Mouse (Mus musculus) testis, adult 2 months (tissue): ENCODE measurements around the gene Nhlrc3. TPM values are rescaled to one million over a fixed set of nuclear protein-coding genes. Genes with fewer than 3 reads are reported as not detected.

ENCODE experiments used
- H3K27ac ChIP-seq: fragments of 200-500 bp; 2 replicates; pipeline ENCODE4 v1.5.1; 2012; ENCODE audit warnings: low read depth, low read length; ENCODE audit not compliant: control insufficient read depth, insufficient read depth
- H3K27me3 ChIP-seq: fragments of 200-500 bp; 2 replicates; pipeline ENCODE4 v1.6.1; 2012; ENCODE audit warnings: mild to moderate bottlenecking, low read length, moderate library complexity; ENCODE audit not compliant: control insufficient read depth, insufficient read depth
- H3K36me3 ChIP-seq: fragments of 200-500 bp; 2 replicates; pipeline ENCODE4 v1.6.1; 2012; ENCODE audit warnings: mild to moderate bottlenecking, low read length; ENCODE audit not compliant: control insufficient read depth, insufficient read depth
- H3K4me1 ChIP-seq: fragments of 200-500 bp; 2 replicates; pipeline ENCODE4 v1.6.1; 2012; ENCODE audit warnings: low read length; ENCODE audit not compliant: control insufficient read depth, insufficient read depth
- H3K4me3 ChIP-seq: fragments of 200-500 bp; 2 replicates; pipeline ENCODE4 v1.5.1; 2012; ENCODE audit warnings: low read depth, mild to moderate bottlenecking, low read length, moderate library complexity, mixed read lengths; ENCODE audit not compliant: control insufficient read depth
- CTCF ChIP-seq: fragments of 200-500 bp; IDR thresholded peaks from 2 replicates; pipeline ENCODE4 v1.5.1; 2012; ENCODE audit warnings: low read depth, mild to moderate bottlenecking, inconsistent platforms, low read length, moderate library complexity; ENCODE audit not compliant: control insufficient read depth, insufficient read depth, insufficient replicate concordance
- POLR2A ChIP-seq: fragments of 200-500 bp; IDR thresholded peaks from 2 replicates; pipeline ENCODE4 v1.6.1; 2012; ENCODE audit warnings: low read depth, mild to moderate bottlenecking, inconsistent platforms, low read length, moderate library complexity; ENCODE audit not compliant: control insufficient read depth
- polyA plus RNA-seq: library from polyadenylated mRNA; depleted of rRNA; stranded (reverse); fragments of >200 nt; gene quantifications from 2 replicates; pipeline ENCODE4 v1.2.3, GENCODE M21; 2012

Nhlrc3 gene
- polyA plus RNA-seq, 1 experiment, result 3.5 TPM

DNA sequence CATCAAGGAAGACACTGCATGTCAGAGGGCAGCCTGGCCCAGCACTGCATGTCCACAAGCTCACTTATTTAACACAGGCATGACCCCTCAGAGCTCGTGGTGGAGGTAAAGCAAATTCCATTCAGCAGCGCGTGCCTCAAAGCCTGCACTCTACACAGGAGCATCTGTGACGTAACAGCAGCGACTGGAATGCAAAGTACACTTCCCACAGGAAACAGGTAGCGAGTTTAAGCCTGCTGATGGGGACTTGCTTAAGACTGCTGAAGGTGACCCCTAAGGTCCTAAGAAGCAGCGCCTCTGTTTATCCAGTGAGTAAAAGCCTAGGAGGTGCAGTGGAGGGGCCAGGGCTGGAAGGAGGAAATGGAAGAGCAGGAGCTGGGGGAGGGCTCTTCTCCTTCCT is 8.1 kb downstream of the Nhlrc3 start:
- no peak for TF ChIP-seq POLR2A
- TF ChIP-seq CTCF, result no peak
- Histone ChIP-seq H3K4me1 (no peaks in the 10 kb centered on the region), H3K27me3 (no peaks in the 10 kb centered on the region), H3K27ac (no peak overlapping the region), H3K36me3 (peaks cover 1% of the 10 kb centered on the region), H3K4me3 (no peak overlapping the region)

GRCm38 (mm10) chr3:53454561-53454960 is 8.6 kb downstream of the Nhlrc3 start:
- Histone ChIP-seq H3K4me3 (no peak overlapping the region), H3K4me1 (no peaks in the 10 kb centered on the region), H3K27ac (no peak overlapping the region), H3K27me3 (no peaks in the 10 kb centered on the region), H3K36me3 (peaks cover 1% of the 10 kb centered on the region)
- TF ChIP-seq POLR2A, result no peak

- Histone ChIP-seq H3K4me1 (no peaks in the 10 kb centered on the region), H3K27me3 (no peaks in the 10 kb centered on the region), H3K36me3 (peaks cover 1% of the 10 kb centered on the region), H3K4me3 (no peak overlapping the region), H3K27ac (no peak overlapping the region)
- TF ChIP-seq CTCF, result no peak
- no peak for TF ChIP-seq POLR2A
Observed at GRCm38 (mm10) chr3:53454005-53454404, 9.1 kb downstream of the Nhlrc3 start.

DNA sequence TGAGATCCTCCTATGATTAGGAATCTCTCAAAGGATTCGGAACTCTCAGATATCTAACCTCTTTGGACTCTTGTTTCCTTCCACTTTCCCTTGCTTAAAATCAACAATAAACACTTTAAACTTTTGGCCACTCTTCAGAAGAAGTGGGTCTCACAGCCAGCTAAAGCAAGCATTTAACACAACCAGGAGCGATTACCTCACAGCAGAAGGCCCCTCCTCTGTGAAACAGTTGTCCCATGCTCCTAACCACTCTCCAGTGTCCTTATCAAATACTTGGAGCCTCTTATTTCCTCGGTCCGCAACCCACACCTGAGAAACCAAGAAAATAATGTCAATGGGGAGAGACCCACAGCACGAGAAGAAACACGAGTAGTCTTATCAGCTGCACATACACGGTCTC is 9.8 kb downstream of the Nhlrc3 start:
- TF ChIP-seq CTCF (no peak), POLR2A (no peak)

DNA sequence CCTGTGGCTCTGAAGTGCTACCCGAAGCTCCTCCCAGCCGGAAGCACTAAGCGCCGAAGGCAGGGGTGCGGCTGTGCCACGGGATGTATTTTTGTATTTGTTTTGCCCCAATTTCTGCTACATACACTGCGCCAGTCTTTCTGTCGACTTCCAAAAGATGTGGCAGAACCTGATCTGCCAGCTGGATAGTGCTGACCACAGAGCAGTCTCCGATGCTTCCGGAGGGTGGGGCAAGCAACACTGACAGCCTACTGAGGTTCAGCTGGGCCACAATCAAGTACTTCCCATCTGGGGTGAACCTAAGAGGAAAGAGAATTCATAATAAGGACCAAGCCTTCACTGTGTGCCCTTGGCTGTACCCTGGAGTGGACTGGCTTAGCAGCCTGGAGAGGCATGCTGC is 10.8 kb downstream of the Nhlrc3 start:
- no peak overlapping the region for H3K4me3 ChIP-seq
- TF ChIP-seq CTCF, result no peak
- no peak for TF ChIP-seq POLR2A
- no peaks in the 10 kb centered on the region for H3K27me3 ChIP-seq
- H3K36me3 ChIP-seq, result peaks cover 1% of the 10 kb centered on the region; the same call in 1 of the 2 replicates
- no peaks in the 10 kb centered on the region for H3K4me1 ChIP-seq
- H3K27ac ChIP-seq, result no peak overlapping the region

More for the DNA sequence above, 9.8 kb downstream of the Nhlrc3 start:
- Histone ChIP-seq H3K4me1 (no peaks in the 10 kb centered on the region), H3K27ac (no peak overlapping the region), H3K36me3 (peaks cover 1% of the 10 kb centered on the region), H3K27me3 (no peaks in the 10 kb centered on the region), H3K4me3 (no peak overlapping the region)

DNA sequence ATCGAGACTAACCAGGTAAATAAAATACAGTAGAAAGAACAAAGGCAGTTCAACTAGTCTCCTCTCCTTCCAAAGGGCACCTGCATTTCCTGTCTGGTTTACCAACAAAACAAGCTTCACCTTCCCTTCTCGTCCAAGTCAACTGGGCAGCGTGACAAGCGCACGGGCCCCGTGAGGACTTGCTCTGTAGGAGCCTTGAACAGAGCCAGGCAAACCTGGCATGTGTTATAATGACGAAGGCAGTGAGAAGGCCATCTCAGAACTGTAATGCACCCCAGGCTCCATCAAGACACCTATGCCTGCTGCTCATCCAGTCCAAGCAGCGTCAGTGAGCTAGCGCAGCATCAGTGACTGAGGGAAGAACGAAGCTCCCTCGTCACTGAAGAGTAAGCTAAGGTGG is 12.5 kb downstream of the Nhlrc3 start:
- H3K4me3 ChIP-seq, result no peak overlapping the region
- H3K27ac ChIP-seq, result no peak overlapping the region
- H3K36me3 ChIP-seq, result no peaks in the 10 kb centered on the region; the same call in 1 of the 2 replicates
- no peaks in the 10 kb centered on the region for H3K27me3 ChIP-seq
- H3K4me1 ChIP-seq, result no peaks in the 10 kb centered on the region
- TF ChIP-seq CTCF (no peak), POLR2A (no peak)

DNA sequence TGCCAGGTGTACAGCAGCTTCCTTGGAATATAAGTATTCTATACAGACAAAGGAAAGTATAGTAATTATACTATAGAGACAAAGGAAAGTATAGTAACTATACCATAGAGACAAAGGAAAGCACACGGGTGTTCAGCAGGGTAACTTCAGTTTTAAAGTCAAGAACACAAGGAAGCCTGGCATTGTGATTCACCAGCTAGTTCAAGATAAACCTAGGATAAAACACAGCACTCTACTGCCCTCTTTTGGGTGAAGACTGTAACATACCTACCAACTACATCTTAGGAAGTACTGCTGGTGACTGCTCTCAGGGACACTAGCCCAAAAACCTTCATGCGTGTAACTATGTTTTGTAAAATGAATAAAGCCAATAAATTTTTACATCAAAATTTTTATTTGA is 14.9 kb downstream of the Nhlrc3 start:
- Histone ChIP-seq H3K36me3 (no peaks in the 10 kb centered on the region; the same call in 1 of the 2 replicates), H3K27ac (no peak overlapping the region), H3K27me3 (no peaks in the 10 kb centered on the region), H3K4me1 (no peaks in the 10 kb centered on the region), H3K4me3 (no peak overlapping the region)
- TF ChIP-seq POLR2A (no peak), CTCF (no peak; the same call in 1 of the 2 replicates)

DNA sequence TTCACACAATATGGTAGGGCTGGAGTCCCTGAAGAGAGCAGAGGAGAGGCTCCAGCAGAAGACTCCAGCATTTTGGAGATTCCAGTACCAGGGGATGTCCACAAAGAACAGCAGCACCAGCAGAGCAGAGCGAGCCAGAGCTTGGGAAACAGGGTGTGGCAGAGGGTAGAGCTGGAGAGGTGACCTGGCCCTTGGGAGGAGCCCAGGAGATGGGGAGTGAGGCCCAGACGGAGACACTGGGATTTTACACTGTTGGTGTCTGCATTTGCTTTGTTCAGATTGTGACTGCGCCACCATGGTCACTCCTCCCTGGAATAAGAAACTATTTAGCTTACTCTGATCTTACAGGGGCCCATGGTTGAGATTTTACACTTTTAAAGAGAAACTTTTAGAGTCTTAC is 16.3 kb downstream of the Nhlrc3 start:
- H3K4me1 ChIP-seq, result no peaks in the 10 kb centered on the region
- H3K27me3 ChIP-seq, result no peaks in the 10 kb centered on the region
- no peak overlapping the region for H3K27ac ChIP-seq
- no peaks in the 10 kb centered on the region for H3K36me3 ChIP-seq
- no peak overlapping the region for H3K4me3 ChIP-seq
- no peak for TF ChIP-seq CTCF
